Mouse (Mus musculus) lung, postnatal 0 days (tissue): Measurements from ENCODE around the gene Dab2ip. TPM values are rescaled to one million over a fixed set of nuclear protein-coding genes. Genes with fewer than 3 reads are reported as not detected.

Experiments used
- ATAC-seq: fragments of 200-750 bp; cut with Nextera tagmentation; 2 replicates; pipeline ENCODE4 v1.8.0; 2017; ENCODE audit warnings: moderate library complexity
- DNase-seq: peaks from one replicate; pipeline ENCODE4 v3.0.0-alpha.2; 2016; ENCODE audit warnings: low spot score
- H3K27ac ChIP-seq: fragments of 300-500 bp; sonication (generic); 2 replicates; pipeline ENCODE4 v1.5.1; 2014; ENCODE audit warnings: antibody characterized with exemption, mild to moderate bottlenecking, low read length, mixed read lengths
- H3K27me3 ChIP-seq: fragments of 300-500 bp; sonication (generic); replicated peaks from 2 replicates; pipeline ENCODE4 v1.6.1; 2014; ENCODE audit warnings: low read length, mixed read lengths; ENCODE audit not compliant: insufficient read depth
- H3K36me3 ChIP-seq: fragments of 300-500 bp; sonication (generic); 2 replicates; pipeline ENCODE4 v1.6.1; 2014; ENCODE audit warnings: low read length, mixed read lengths; ENCODE audit not compliant: insufficient read depth
- H3K4me1 ChIP-seq: fragments of 300-500 bp; sonication (generic); 2 replicates; pipeline ENCODE4 v1.6.1; 2014; ENCODE audit warnings: antibody characterized with exemption, low read depth, low read length, mixed read lengths; ENCODE audit not compliant: insufficient read depth
- H3K4me2 ChIP-seq: fragments of 300-500 bp; sonication (generic); replicated peaks from 2 replicates; pipeline ENCODE4 v1.6.1; 2014; ENCODE audit warnings: low read depth, mild to moderate bottlenecking, low read length, moderate library complexity, mixed read lengths
- H3K4me3 ChIP-seq: fragments of 300-500 bp; sonication (generic); 2 replicates; pipeline ENCODE4 v1.5.1; 2014; ENCODE audit warnings: low read depth, low read length
- H3K9ac ChIP-seq: fragments of 300-500 bp; sonication (generic); replicated peaks from 2 replicates; pipeline ENCODE4 v1.6.1; 2014; ENCODE audit warnings: low read depth, mild to moderate bottlenecking
- H3K9me3 ChIP-seq: fragments of 300-500 bp; sonication (generic); 2 replicates; pipeline ENCODE4 v1.6.1; 2016; ENCODE audit warnings: low read length, mixed read lengths
- CTCF ChIP-seq: IDR thresholded peaks from 2 replicates; pipeline ENCODE4 v1.5.1; 2016; ENCODE audit warnings: antibody characterized with exemption, mild to moderate bottlenecking
- EP300 ChIP-seq: IDR thresholded peaks from 2 replicates; pipeline ENCODE4 v1.6.1; 2016; ENCODE audit warnings: antibody characterized with exemption, mild to moderate bottlenecking, control low read depth
- WGBS: fragments of 180-500 bp; shearing (Covaris S2); extraction: QIAGEN DNeasy Blood & Tissue Kit; methylation state at CpG from one replicate; pipeline ENCODE4 v1.1.7; 2014; 5-methylcytosine and 5-hydroxymethylcytosine counted together
- polyA plus RNA-seq: library from polyadenylated mRNA; unstranded; fragments of >200 nt; fragmentation: Nextera tagmentation; extraction: Ambion mirVana; gene quantifications from 2 replicates; pipeline ENCODE4 v1.2.1, GENCODE M21; 2015

The Dab2ip gene
- polyA plus RNA-seq, 1 experiment from 2014 or later = 75.8 TPM

GRCm38 (mm10) chr2:35678440-35678839 is 120.4 kb downstream of the Dab2ip start:
- no peaks in the 10 kb centered on the region for H3K27me3 ChIP-seq

GRCm38 (mm10) chr2:35679812-35680672 is 122.0 kb downstream of the Dab2ip start:
- peaks cover 84% of the 10 kb centered on the region for H3K4me1 ChIP-seq
- 26% methylated on average over 10 of the region's 10 CpGs for WGBS
- peak; percentile 91 for DNase-seq
- no peaks in the 10 kb centered on the region for H3K36me3 ChIP-seq
- H3K27me3 ChIP-seq = no peaks in the 10 kb centered on the region
- H3K4me3 ChIP-seq = no peak overlapping the region
- TF ChIP-seq EP300 (peak; percentile 83), CTCF (no peak)
- no peaks in the 10 kb centered on the region for H3K9me3 ChIP-seq
- H3K9ac ChIP-seq = no peak overlapping the region
- peak overlapping the region; percentile 67 for H3K27ac ChIP-seq
- peak; percentile 74 for ATAC-seq
- no peak overlapping the region for H3K4me2 ChIP-seq

More at GRCm38 (mm10) chr2:35678440-35678839, 120.4 kb downstream of the Dab2ip start:
- Histone ChIP-seq H3K4me3 (no peak overlapping the region), H3K27ac (0 out of 2 replicates have a peak overlapping the region, but pooled peaks have one; percentile 20), H3K4me2 (no peak overlapping the region), H3K9me3 (no peaks in the 10 kb centered on the region), H3K4me1 (peaks cover 72% of the 10 kb centered on the region), H3K9ac (no peak overlapping the region), H3K36me3 (no peaks in the 10 kb centered on the region)
- WGBS = 40% methylated on average over 4 of the region's 4 CpGs
- ATAC-seq (no peak), DNase-seq (no peak)
- TF ChIP-seq CTCF = no peak
- TF ChIP-seq EP300 = no peak

- Histone ChIP-seq H3K4me3 (no peak overlapping the region), H3K9ac (peak overlapping the region; percentile 5; the same call in 1 of the 2 replicates), H3K9me3 (no peaks in the 10 kb centered on the region), H3K4me2 (no peak overlapping the region), H3K27me3 (no peaks in the 10 kb centered on the region), H3K4me1 (peaks cover 80% of the 10 kb centered on the region), H3K27ac (peak overlapping the region; percentile 67), H3K36me3 (no peaks in the 10 kb centered on the region)
- DNase-seq (peak; percentile 70), ATAC-seq (peak; percentile 54)
- 2% methylated on average over 6 of the region's 6 CpGs for WGBS
- no peak; the same call in 1 of the 2 replicates for TF ChIP-seq CTCF
- no peak for TF ChIP-seq EP300
These were observed 122.8 kb downstream of the Dab2ip start for GRCm38 (mm10) chr2:35680833-35681232.

- H3K9ac ChIP-seq = no peak overlapping the region
- no peak overlapping the region for H3K4me2 ChIP-seq
- H3K9me3 ChIP-seq = no peaks in the 10 kb centered on the region
- peaks cover 57% of the 10 kb centered on the region for H3K4me1 ChIP-seq
- TF ChIP-seq CTCF (no peak), EP300 (no peak)
- ATAC-seq (peak; percentile 42), DNase-seq (peak; percentile 70)
- no peaks in the 10 kb centered on the region for H3K36me3 ChIP-seq
- no peak overlapping the region for H3K4me3 ChIP-seq
- H3K27me3 ChIP-seq = no peaks in the 10 kb centered on the region
- H3K27ac ChIP-seq = peak overlapping the region; percentile 40; the same call in 1 of the 2 replicates
- 7% methylated on average over 3 of the region's 3 CpGs for WGBS
These were observed 125.9 kb downstream of the Dab2ip start for GRCm38 (mm10) chr2:35684005-35684404.

- Histone ChIP-seq H3K4me1 (peaks cover 57% of the 10 kb centered on the region), H3K9ac (no peak overlapping the region), H3K4me2 (no peak overlapping the region), H3K9me3 (no peaks in the 10 kb centered on the region), H3K27ac (peak overlapping the region; percentile 40; the same call in 1 of the 2 replicates), H3K27me3 (no peaks in the 10 kb centered on the region), H3K4me3 (no peak overlapping the region), H3K36me3 (no peaks in the 10 kb centered on the region)
- no peak for ATAC-seq
- TF ChIP-seq EP300 (no peak), CTCF (no peak)
- 70% methylated on average over 9 of the region's 9 CpGs for WGBS
- no peak for DNase-seq
These were observed 126.8 kb downstream of the Dab2ip start for GRCm38 (mm10) chr2:35684735-35685312.

- 64% methylated on average over 7 of the region's 7 CpGs for WGBS
- H3K36me3 ChIP-seq = no peaks in the 10 kb centered on the region
These were observed 128.0 kb downstream of the Dab2ip start for GRCm38 (mm10) chr2:35686104-35686503.

More at GRCm38 (mm10) chr2:35686104-35686503, 128.0 kb downstream of the Dab2ip start:
- no peak for ATAC-seq
- no peaks in the 10 kb centered on the region for H3K27me3 ChIP-seq
- no peaks in the 10 kb centered on the region for H3K9me3 ChIP-seq
- TF ChIP-seq EP300 (no peak), CTCF (no peak)
- H3K9ac ChIP-seq = no peak overlapping the region
- no peak overlapping the region for H3K27ac ChIP-seq
- no peak overlapping the region for H3K4me3 ChIP-seq
- peaks cover 57% of the 10 kb centered on the region for H3K4me1 ChIP-seq
- H3K4me2 ChIP-seq = no peak overlapping the region
- no peak for DNase-seq
